Mouse (Mus musculus) thymus, postnatal 14 days (tissue): ENCODE measurements around the gene Hoxb5.

Experiments used
- DNase-seq: peaks from one replicate; pipeline ENCODE4 v3.0.0; 2021

Hoxb5 gene

GRCm38 (mm10) chr11:96272024-96272921 lies 30.9 kb upstream of the Hoxb5 start:
- DNase-seq: no peak

DNA sequence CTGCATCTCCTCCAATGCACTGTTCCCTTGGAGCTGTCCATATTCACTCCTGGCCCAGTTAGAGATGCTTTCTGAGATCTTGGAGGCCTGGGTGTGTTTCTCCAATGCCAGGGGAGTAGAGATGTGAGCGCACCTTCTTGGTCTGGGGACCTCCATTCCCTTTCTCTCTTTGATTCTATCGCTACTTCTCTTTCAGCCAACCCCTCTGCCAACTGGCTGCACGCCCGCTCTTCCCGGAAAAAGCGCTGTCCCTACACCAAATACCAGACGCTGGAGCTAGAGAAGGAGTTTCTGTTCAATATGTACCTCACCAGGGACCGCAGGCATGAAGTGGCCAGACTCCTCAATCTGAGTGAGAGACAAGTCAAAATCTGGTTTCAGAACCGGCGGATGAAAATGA lies 28.7 kb upstream of the Hoxb5 start:
- DNase-seq: no peak

- DNase-seq: no peak
These were observed 27.2 kb upstream of the Hoxb5 start for GRCm38 (mm10) chr11:96275896-96276295.

DNA sequence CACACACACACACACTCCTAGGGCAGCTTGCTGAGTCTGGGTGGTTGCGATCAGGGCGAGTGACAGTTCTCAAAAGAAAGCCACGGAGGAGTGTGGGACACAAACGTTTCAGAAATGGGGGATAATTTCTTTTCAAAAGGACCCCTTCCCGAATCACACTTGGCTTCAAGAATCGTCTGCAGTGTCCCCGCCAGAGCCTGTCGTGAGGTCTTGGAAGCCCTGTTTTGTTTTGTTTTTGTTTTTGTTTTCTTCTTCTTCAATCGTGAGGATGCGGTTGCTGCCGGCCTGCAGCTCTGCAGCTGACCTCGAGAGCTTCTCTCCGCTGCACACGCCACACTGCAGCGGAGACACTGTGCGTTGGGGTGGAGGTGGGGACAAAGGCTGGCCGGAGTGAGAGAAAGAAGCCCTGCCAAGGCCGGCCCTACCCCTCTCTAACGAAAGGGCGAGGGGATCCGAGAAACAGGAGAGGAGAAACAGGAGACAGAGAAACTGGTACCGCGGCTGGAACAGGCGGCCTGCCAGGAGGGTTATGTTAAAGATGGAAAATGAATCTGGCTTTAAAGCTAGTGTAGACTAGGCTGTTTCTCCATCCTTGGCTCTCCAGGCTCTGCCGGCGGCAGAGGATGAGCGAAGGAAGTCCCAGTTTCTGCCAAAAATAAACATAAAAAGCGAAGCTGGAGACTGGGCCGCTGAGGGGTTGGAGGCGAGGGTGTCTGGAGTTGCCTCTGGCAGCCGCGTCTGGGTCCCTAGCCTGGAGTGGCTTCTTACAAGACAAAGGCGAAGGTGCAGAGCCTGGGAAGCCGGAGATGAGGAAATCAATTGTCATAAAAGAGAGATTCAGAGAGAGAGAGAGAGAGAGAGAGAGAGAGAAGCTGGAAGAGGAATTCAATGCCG lies 25.7 kb upstream of the Hoxb5 start:
- no peak for DNase-seq

DNA sequence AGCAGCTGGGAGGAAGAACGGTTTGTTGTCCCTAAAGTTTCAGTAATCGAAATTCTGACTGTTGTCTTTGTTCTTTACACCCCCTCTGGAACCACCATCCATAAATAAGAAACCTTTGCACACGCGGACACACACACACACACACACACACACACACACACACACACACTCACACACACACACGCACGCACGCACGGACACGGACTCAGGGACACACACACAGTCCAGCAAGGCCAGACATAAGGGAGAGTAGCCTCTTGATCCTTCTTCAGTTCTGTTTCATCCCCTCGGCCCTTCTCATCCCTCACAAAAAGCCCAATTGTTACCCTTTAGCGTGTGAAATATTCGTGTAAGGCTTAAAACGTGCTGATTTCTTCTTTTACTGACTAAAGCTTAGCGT lies 24.8 kb upstream of the Hoxb5 start:
- DNase-seq: no peak

- peak; percentile 77 for DNase-seq
These were observed 24.4 kb upstream of the Hoxb5 start for GRCm38 (mm10) chr11:96278773-96279172.

GRCm38 (mm10) chr11:96279421-96280233 lies 23.5 kb upstream of the Hoxb5 start:
- no peak for DNase-seq

GRCm38 (mm10) chr11:96280399-96281378 lies 22.4 kb upstream of the Hoxb5 start:
- no peak for DNase-seq

- no peak for DNase-seq
These were observed 21.7 kb upstream of the Hoxb5 start for GRCm38 (mm10) chr11:96281396-96281795.

GRCm38 (mm10) chr11:96281855-96282570 lies 21.1 kb upstream of the Hoxb5 start, which contains the start of gene Hoxb8:
Gene Hoxb8, plus strand, starts transcription at chr11:96281905.
- no peak for DNase-seq

GRCm38 (mm10) chr11:96282795-96283430 lies 20.2 kb upstream of the Hoxb5 start:
- DNase-seq: no peak

DNA sequence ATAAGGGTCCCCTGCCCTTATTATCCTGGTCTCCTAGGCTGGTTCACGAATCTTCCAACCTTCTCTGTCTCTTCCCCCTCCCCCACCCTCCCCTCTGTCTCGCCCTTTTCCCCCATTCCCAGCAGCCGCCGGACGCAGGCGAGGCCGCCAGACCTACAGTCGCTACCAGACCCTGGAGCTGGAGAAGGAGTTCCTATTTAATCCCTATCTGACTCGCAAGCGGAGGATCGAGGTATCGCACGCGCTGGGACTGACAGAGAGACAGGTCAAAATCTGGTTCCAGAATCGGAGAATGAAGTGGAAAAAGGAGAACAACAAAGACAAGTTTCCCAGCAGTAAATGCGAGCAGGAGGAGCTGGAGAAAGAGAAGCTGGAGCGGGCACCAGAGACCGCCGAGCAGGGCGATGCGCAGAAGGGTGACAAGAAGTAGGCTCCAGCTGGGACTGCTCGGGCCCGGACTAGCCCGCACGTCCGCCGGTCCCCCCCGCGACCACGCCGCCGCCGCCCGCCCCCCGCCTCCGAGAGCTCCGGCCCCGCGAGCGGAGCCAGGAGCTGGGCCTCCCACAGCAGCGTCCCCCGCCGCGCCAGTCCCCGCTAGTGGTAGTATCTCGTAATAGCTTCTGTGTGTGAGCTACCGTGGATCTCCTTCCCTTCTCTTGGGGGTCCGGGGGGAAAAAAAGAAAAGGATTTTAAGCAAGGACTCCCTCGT lies 18.9 kb upstream of the Hoxb5 start:
- peak; percentile 27 for DNase-seq

GRCm38 (mm10) chr11:96284774-96285734 lies 18.1 kb upstream of the Hoxb5 start:
- DNase-seq: no peak

- DNase-seq: no peak
These were observed 17.1 kb upstream of the Hoxb5 start, which contains the start of gene Hoxb7 for GRCm38 (mm10) chr11:96285771-96286738. Gene Hoxb7, plus strand, starts transcription at chr11:96286623.

- no peak for DNase-seq
These were observed 16.3 kb upstream of the Hoxb5 start for GRCm38 (mm10) chr11:96286739-96287385.

DNA sequence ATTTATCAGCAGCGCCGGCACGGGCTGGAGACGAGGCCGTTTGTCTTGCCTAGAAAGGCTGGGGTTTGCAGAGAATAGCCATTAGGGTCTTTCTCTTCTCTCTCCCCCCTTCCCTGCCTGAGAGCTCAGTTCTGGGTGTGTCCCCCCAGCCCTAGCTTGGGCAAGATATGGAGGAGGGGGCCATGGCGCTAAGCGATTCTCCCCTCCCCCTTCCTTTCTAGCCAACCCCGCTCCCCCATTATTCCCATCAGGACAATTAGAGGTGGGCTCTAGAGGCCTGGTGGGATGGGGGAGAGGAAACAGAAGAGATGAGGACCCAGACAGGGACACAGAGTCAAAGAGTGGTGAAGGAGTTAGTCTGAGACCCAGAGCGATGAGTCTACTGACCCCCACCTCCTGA lies 15.7 kb upstream of the Hoxb5 start:
- DNase-seq: no peak
